Mouse (Mus musculus): ENCODE results near the gene Plb1.
A peak's percentile ranks its signal among the peaks of the same experiment; 100 is the strongest.

Plb1 gene

GRCm38 (mm10) chr5:32245385-32245784, 12.9 kb downstream of the Plb1 start:
- no peak for DNase-seq (ENCODE audit: low spot score in 2 of 2)

- DNase-seq (ENCODE audit: low spot score in 2 of 2): no peak
Observed at GRCm38 (mm10) chr5:32260751-32261150, 28.2 kb downstream of the Plb1 start.

DNA sequence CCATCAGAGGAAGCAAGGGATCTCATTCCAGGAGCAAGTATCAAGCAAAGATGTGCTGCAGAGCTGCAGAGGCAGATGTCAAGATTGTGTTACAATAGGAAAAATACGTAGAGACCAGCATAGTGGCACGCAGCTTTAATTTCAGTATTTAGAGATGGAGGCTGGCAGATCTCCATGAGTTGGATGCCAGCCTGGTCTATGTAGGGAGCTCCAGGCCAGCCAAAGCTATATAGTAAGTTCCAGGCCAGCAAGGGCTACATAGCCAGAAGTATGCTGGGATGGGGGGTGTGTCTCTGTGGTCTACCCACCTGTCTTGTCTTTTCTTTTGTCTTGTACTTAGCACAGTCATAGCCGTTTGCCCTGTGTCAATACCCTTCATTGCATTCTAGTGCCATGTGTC, 28.7 kb downstream of the Plb1 start:
- DNase-seq (ENCODE audit: low spot score in 2 of 2): no peak

- DNase-seq (ENCODE audit: low spot score in 2 of 2): no peak
Observed at GRCm38 (mm10) chr5:32262534-32262933, 30.0 kb downstream of the Plb1 start.

- DNase-seq (ENCODE audit: low spot score in 2 of 2): no peak
Observed at GRCm38 (mm10) chr5:32272502-32272901, 40.0 kb downstream of the Plb1 start.

DNA sequence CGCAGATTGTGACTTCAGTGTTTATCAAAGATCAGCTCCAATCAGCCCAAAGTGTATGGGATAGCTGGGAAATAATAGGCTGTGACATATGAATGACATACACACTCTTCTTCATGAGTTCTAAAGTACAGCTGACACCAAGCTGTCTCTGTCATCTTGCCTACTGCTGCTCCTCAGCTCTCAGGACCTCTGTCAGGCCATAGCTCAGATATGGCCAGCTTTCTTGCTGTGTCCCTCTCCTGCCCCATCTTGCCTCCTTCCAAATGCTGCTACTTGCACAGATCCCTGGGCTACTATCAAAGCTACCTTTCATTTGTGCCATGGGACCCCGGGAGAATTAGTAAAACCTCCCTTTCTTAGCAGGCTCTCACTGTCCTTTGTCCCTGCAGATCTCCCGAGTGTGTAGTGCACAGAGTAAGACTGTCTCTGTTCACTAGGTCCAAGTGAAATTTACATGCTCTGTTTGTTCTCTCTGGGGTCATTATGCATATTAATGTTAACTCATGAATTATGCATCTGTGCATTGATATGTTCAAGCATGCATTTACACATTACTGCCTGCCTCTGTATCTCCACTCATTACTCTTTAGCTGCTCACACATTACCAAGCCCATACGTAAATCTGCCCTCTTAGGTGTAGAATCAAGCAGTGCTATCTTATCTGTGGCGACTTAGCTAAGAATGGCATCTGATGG, 45.6 kb downstream of the Plb1 start:
- no peak for DNase-seq (ENCODE audit: low spot score in 2 of 2)

- DNase-seq (ENCODE audit: low spot score in 2 of 2): no peak
Observed at GRCm38 (mm10) chr5:32280066-32280465, 47.6 kb downstream of the Plb1 start.

- no peak for DNase-seq (ENCODE audit: low spot score in 2 of 2)
Observed at GRCm38 (mm10) chr5:32282345-32282744, 49.8 kb downstream of the Plb1 start.

GRCm38 (mm10) chr5:32283457-32283856, 50.9 kb downstream of the Plb1 start:
- DNase-seq (ENCODE audit: low spot score in 2 of 2): no peak

DNA sequence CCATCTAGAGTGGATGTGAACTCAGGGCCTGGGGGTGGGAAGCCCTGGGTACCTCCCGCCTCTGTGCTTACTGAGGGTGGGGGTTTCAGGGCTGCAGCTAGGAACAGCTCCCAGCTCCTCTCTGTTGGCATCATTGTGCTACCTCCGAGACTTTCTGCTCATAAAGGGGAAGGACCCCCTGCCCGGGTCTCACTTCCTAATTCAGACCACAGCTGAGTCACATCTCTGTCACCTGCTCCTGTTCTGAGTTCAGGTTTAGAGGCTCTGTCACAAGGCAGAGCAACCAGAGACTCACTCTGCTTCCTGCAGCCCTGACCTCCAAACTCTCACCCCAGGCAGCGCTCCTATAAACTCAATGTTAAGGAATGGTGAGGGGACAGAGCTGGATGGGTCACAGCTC, 53.8 kb downstream of the Plb1 start:
- peak; percentile 7 to 15 for DNase-seq (ENCODE audit: low spot score in 2 of 2)

- DNase-seq (ENCODE audit: low spot score in 2 of 2): no peak
Observed at GRCm38 (mm10) chr5:32288021-32288420, 55.5 kb downstream of the Plb1 start.

DNA sequence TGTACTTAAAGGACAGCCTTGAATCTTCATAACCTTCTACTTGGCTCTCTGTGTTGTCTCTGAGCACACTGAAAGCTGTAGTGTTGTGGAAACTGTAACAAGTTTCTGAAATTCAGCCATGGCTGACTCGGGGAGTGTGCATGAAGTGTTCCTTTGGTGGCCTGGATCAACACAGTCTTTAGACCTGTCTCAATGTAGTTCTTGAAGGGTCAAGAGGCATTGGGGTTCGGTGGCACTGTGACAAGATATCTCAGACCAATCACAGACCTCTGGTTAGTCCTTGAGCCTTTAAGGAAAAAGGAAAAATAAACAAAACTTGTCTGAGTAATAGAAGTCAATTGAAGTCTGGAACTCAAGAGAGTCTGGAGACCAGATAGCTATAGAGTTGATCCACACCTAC, 58.8 kb downstream of the Plb1 start:
- DNase-seq (ENCODE audit: low spot score in 2 of 2): no peak

DNA sequence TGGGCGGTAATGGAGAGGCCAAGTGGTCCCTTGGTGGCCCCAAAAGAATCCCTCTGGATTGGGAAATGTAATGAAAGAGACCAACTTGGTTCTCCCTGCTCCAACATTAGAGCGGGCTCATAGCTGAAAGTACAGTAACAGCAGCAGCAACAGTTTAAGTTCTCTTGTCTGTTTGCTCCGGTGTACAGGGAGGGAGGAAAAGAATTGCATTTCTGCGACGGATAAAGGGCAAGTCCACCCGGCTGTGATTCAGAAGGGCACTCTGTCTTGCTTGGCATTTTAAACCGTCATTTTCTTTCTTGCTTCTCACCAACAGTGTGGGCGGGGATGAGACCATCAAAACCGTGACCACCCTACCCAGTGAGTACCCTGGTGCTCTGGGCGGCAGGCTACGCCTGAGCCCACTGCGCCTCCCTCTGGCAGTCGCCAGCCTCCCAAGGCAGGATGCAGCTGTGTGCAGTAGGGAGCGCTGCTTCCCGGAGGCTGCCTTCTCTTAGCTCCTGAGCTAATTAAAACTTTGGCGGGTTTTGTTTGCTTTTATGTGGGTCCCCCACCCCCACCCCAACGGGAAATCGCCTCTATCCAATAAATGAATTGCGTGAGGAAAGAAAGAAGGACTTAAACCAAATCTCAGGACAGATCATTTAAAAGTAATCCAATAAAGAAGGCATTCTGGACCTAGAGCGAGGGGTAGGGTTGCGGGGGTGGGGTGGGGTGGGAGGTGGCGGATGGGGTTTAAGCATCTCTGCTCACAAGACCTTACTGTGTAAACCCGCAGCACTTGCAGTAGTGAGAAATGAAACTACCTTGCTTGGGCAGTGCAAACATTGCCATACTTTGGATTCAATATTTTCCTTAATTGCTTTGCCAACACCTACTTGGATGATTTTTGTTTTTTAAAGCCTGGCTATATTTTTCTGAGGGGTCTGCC, 70.7 kb downstream of the Plb1 start:
- DNase-seq (ENCODE audit: low spot score in 2 of 2): peak in 1 of 2 experiments; percentile 10

DNA sequence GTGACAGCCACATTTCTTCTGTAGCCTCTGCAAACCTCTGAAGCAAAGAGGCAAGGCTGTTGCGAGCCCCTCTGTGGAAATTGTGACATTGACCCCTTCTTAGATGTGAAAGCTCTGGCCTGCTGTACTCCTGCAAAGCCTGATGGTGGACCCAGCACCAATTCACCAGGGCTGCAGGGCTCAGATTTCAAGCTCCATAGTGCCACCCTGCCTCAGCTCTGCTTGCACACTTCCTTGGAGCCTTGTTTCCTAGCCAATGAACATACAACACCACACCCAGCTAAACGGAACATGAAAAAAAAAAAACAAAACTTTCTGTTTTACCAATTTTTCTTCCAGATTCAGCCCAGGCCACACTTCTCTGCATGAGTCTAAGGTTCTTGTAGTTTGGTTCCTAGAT, 74.6 kb downstream of the Plb1 start:
- DNase-seq (ENCODE audit: low spot score in 2 of 2): no peak

- DNase-seq (ENCODE audit: low spot score in 2 of 2): no peak
Observed at GRCm38 (mm10) chr5:32308647-32309046, 76.1 kb downstream of the Plb1 start.

GRCm38 (mm10) chr5:32309714-32310113, 77.2 kb downstream of the Plb1 start:
- no peak for DNase-seq (ENCODE audit: low spot score in 2 of 2)

DNA sequence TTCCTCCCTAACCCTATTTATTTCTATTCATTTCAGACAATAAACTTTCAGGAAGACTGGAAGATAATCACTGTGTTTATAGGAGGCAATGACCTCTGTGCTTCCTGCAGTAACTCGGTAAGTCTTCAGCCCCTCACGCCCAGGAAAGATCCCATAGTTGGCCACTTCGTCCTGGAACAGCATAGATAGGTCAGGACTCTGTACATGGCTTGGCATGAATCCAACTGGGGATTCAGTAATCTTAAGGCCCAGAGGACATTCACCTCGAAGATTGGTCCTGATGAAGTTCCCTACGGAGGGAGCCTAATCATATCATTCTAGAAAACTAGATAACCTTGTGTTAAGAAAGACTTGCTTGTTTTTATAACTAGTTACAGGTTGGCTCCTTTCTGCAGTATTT, 78.3 kb downstream of the Plb1 start:
- DNase-seq (ENCODE audit: low spot score in 2 of 2): no peak

GRCm38 (mm10) chr5:32311589-32312166, 79.2 kb downstream of the Plb1 start:
- DNase-seq (ENCODE audit: low spot score in 2 of 2): no peak

DNA sequence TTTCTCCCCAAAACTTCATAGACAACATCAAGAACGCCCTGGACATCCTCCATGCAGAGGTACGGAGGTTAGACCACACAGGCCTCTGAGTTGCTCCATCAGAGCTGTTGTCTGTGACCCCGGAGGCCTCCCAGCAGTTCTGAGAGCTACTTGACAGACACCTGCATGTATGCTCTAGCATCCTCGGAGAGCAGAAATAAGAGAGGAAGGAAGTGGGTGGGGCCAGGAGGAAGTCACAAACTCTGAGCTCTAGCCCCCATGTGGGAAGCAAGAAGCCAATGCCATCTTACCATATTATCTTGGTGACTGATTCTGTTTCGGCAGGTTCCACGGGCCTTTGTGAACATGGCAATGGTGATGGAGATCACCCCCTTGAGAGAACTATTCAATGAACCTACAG, 81.2 kb downstream of the Plb1 start:
- DNase-seq (ENCODE audit: low spot score in 2 of 2): peak; percentile 65 to 68

GRCm38 (mm10) chr5:32314731-32315130, 82.2 kb downstream of the Plb1 start:
- DNase-seq (ENCODE audit: low spot score in 2 of 2): no peak

DNA sequence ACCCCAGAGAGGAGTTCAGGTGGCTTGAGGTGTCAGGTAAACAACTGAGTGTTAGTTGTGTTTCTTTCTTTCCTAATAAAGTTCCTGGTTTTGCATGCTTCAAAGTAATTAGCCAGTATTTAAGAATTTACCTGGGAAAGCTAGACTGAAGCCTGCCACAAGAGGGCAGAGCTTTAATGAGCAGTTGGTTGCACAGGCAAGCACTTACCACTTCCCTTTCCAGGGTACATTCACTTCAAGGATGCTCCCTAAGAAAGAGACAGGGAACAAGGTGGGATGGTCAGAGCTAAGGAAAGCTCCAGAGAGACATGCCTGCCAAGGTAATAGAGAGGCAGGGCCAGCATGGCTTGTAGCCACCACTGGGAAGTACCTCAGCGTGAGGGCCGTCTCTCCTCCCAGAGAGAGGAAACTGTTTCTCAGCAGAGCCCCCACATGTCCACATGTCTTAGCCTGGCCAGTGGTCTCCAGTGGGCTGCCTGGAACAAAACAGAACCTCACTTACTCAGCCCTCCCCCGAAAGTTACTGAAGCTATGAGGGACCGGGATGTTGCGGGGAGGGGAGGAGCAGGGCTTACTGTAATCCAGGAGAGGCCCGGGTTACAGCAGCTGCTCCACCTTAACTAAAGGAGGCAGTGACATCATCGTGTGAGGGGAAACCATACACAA, 89.8 kb downstream of the Plb1 start:
- peak in 1 of 2 experiments; percentile 22 for DNase-seq (ENCODE audit: low spot score in 2 of 2)

- DNase-seq (ENCODE audit: low spot score in 2 of 2): no peak
Observed at GRCm38 (mm10) chr5:32328139-32328538, 95.6 kb downstream of the Plb1 start.

Data from spleen, postnatal 36 days (tissue).